Mouse (Mus musculus): Measurements from ENCODE around the gene Rif1.

Gene Rif1

GRCm38 (mm10) chr2:52072491-52073140 is at the start of gene Rif1:
Gene Rif1, plus strand, starts transcription at chr2:52072832.
- DNase-seq (ENCODE audit: low spot score) = peak; percentile 78

- no peak for DNase-seq (ENCODE audit: low spot score)
Measured at GRCm38 (mm10) chr2:52027061-52027460, 45.6 kb upstream of the Rif1 start.

GRCm38 (mm10) chr2:52029426-52029825 is 43.2 kb upstream of the Rif1 start:
- no peak for DNase-seq (ENCODE audit: low spot score)

GRCm38 (mm10) chr2:52031491-52031890 is 41.1 kb upstream of the Rif1 start:
- no peak for DNase-seq (ENCODE audit: low spot score)

- DNase-seq (ENCODE audit: low spot score) = no peak
Measured at GRCm38 (mm10) chr2:52034601-52035000, 38.0 kb upstream of the Rif1 start.

- DNase-seq (ENCODE audit: low spot score) = no peak
Measured at GRCm38 (mm10) chr2:52035144-52035543, 37.5 kb upstream of the Rif1 start.

- DNase-seq (ENCODE audit: low spot score) = no peak
Measured at GRCm38 (mm10) chr2:52036929-52037595, 35.6 kb upstream of the Rif1 start.

GRCm38 (mm10) chr2:52037882-52038281 is 34.8 kb upstream of the Rif1 start, which contains the start of gene Tnfaip6:
Gene Tnfaip6, plus strand, starts transcription at chr2:52038009.
- DNase-seq (ENCODE audit: low spot score) = peak; percentile 89

- DNase-seq (ENCODE audit: low spot score) = no peak
Measured at GRCm38 (mm10) chr2:52038558-52038957, 34.1 kb upstream of the Rif1 start.

GRCm38 (mm10) chr2:52039083-52039801 is 33.4 kb upstream of the Rif1 start:
- no peak for DNase-seq (ENCODE audit: low spot score)

GRCm38 (mm10) chr2:52042132-52042531 is 30.5 kb upstream of the Rif1 start:
- no peak for DNase-seq (ENCODE audit: low spot score)

GRCm38 (mm10) chr2:52042714-52043113 is 29.9 kb upstream of the Rif1 start:
- peak; percentile 24 for DNase-seq (ENCODE audit: low spot score)

- DNase-seq (ENCODE audit: low spot score) = peak; percentile 32
Measured at GRCm38 (mm10) chr2:52043485-52043884, 29.1 kb upstream of the Rif1 start.

GRCm38 (mm10) chr2:52046032-52046431 is 26.6 kb upstream of the Rif1 start:
- no peak for DNase-seq (ENCODE audit: low spot score)

- DNase-seq (ENCODE audit: low spot score) = no peak
Measured at GRCm38 (mm10) chr2:52050823-52051222, 21.8 kb upstream of the Rif1 start.

- DNase-seq (ENCODE audit: low spot score) = peak; percentile 22
Measured at GRCm38 (mm10) chr2:52052335-52052734, 20.3 kb upstream of the Rif1 start.

- DNase-seq (ENCODE audit: low spot score) = no peak
Measured at GRCm38 (mm10) chr2:52053502-52053901, 19.1 kb upstream of the Rif1 start.

GRCm38 (mm10) chr2:52055616-52056015 is 17.0 kb upstream of the Rif1 start:
- DNase-seq (ENCODE audit: low spot score) = no peak

GRCm38 (mm10) chr2:52057099-52057498 is 15.5 kb upstream of the Rif1 start:
- DNase-seq (ENCODE audit: low spot score) = no peak

- DNase-seq (ENCODE audit: low spot score) = no peak
Measured at GRCm38 (mm10) chr2:52057681-52058080, 15.0 kb upstream of the Rif1 start.

GRCm38 (mm10) chr2:52068641-52069040 is 4.0 kb upstream of the Rif1 start:
- DNase-seq (ENCODE audit: low spot score) = peak; percentile 48

GRCm38 (mm10) chr2:52070816-52071215 is 1.8 kb upstream of the Rif1 start:
- no peak for DNase-seq (ENCODE audit: low spot score)
